ENCODE assay signal across 8 mouse cellular contexts in genomic region chr15:100757527-100757978, GRCm38 (mm10). TPM values are rescaled to one million over a fixed set of nuclear protein-coding genes. Genes with fewer than 3 reads are reported as not detected.
DNase-seq lines count a peak whose midpoint lies in the region; ATAC-seq and TF ChIP-seq lines count a peak whose summit lies in the region.

No protein-coding gene starts in this region.

- ATAC-seq in megakaryocyte-erythroid progenitor cell, adult 5-6 weeks (replicated peaks; ENCODE audit: low FRiP score, low TSS enrichment, poor library complexity, severe bottlenecking), result peak; percentile 65
- ATAC-seq in stomach, embryonic 16.5 days (ENCODE audit: insufficient read depth, low FRiP score), result no peak

- H3K4me3 ChIP-seq in left cerebral cortex, adult 2 months, result no peak overlapping the region
- H3K4me3 ChIP-seq in embryonic facial prominence, embryonic 10.5 days, result peak overlapping the region; percentile 23
- H3K4me3 ChIP-seq in stomach, embryonic 16.5 days (replicated peaks; ENCODE audit: low read length), result no peak overlapping the region

- H3K36me3 ChIP-seq in embryonic facial prominence, embryonic 10.5 days (replicated peaks), result no peaks in the 10 kb centered on the region
- no peaks in the 10 kb centered on the region for H3K36me3 ChIP-seq in stomach, embryonic 16.5 days (ENCODE audit: control insufficient read depth, insufficient read depth, low read length)

- under 1% methylated on average over 7 of the region's 7 CpGs for WGBS in embryonic facial prominence, embryonic 10.5 days
- 4% methylated on average over 7 of the region's 7 CpGs for WGBS in stomach, embryonic 16.5 days

- H3K4me1 ChIP-seq in embryonic facial prominence, embryonic 10.5 days, result peaks cover 46% of the 10 kb centered on the region
- no peaks in the 10 kb centered on the region; the same call in 1 of the 2 replicates for H3K4me1 ChIP-seq in stomach, embryonic 16.5 days (ENCODE audit: control insufficient read depth, insufficient read depth, low read length)

- 0 out of 2 replicates have a peak overlapping the region, but pooled peaks have one; percentile 27 for H3K9ac ChIP-seq in stomach, embryonic 16.5 days (ENCODE audit: low read length)

- peak overlapping the region; percentile 25; the same call in 1 of the 2 replicates for H3K4me2 ChIP-seq in stomach, embryonic 16.5 days (ENCODE audit: low read depth, low read length)

- peaks cover 1% of the 10 kb centered on the region; the same call in 1 of the 2 replicates for H3K27me3 ChIP-seq in embryonic facial prominence, embryonic 10.5 days (replicated peaks; ENCODE audit: low read depth, poor library complexity, severe bottlenecking)
- H3K27me3 ChIP-seq in stomach, embryonic 16.5 days (ENCODE audit: control insufficient read depth, insufficient read depth, low read length), result no peaks in the 10 kb centered on the region; the same call in 1 of the 2 replicates

- H3K9me3 ChIP-seq in embryonic facial prominence, embryonic 10.5 days, result no peaks in the 10 kb centered on the region
- no peaks in the 10 kb centered on the region for H3K9me3 ChIP-seq in stomach, embryonic 16.5 days (replicated peaks; ENCODE audit: control insufficient read depth, low read length)

- TF ChIP-seq CTCF in left cerebral cortex, adult 2 months (IDR thresholded peaks at IDR 0.05), result peak; percentile 67

- peak; percentile 57 to 61 for DNase-seq in left cerebral cortex, adult 2 months (ENCODE audit: extremely low spot score in 1 of 2, low spot score in 2 of 2)
- no peak for DNase-seq in left cerebral cortex, adult 11 months (ENCODE audit: low spot score)
- peak; percentile 61 for DNase-seq in adrenal gland, adult 2 months
- DNase-seq in embryonic facial prominence, embryonic 10.5 days (ENCODE audit: low spot score), result peak; percentile 80
- DNase-seq in heart, postnatal 4 days, result peak; percentile 67
- peak; percentile 51 to 54 for DNase-seq in left cerebral cortex, postnatal 10 days (ENCODE audit: extremely low spot score in 1 of 2, low spot score in 2 of 2)

- intact Hi-C loops in left cerebral cortex, adult 2 months (cut with DNase I), result loop anchor here (2.0 to 5.0 kb wide), 4 partner anchors 81 to 440 kb away; no protein-coding TSS in a partner anchor
- intact Hi-C loops in left cerebral cortex, postnatal 10 days (cut with DNase I), result no loop called here

- H3K27ac ChIP-seq in left cerebral cortex, adult 2 months, result no peak overlapping the region
- H3K27ac ChIP-seq in embryonic facial prominence, embryonic 10.5 days (replicated peaks), result no peak overlapping the region
- no peak overlapping the region for H3K27ac ChIP-seq in stomach, embryonic 16.5 days (ENCODE audit: low read length)

RNA-seq across cellular contexts. Expression of gene Slc4a8, which starts 4.0 kb away (rescaled TPM):
- total RNA-seq in left cerebral cortex, adult 2 months (2021), result 10 to 100 TPM; 78.4 to 79.0 TPM
- 1 to 10 TPM; 5.0 to 7.5 TPM for total RNA-seq in adrenal gland, adult 2 months (2021)
- 1.5 and 1.8 TPM in 2 replicates for polyA plus RNA-seq in adrenal gland, adult 2 months (2012; rRNA removed)
- polyA plus RNA-seq in embryonic facial prominence, embryonic 10.5 days (2016; fragmentation: Nextera tagmentation; extraction: Ambion mirVana), result 9.0 and 10.2 TPM in 2 replicates
- 1 to 10 TPM; 2.4 to 2.5 TPM for total RNA-seq in heart, postnatal 4 days (2021)
- 10 to 100 TPM; 84.1 to 84.7 TPM for total RNA-seq in left cerebral cortex, postnatal 10 days (2021)
- 0.26 and 3.1 TPM in 2 replicates for total RNA-seq in megakaryocyte-erythroid progenitor cell, adult 5-6 weeks (2014; fragmentation: Nextera tagmentation)
- total RNA-seq in megakaryocyte-erythroid progenitor cell, adult 5-6 weeks (2017), result 0.33 TPM in 1 of 2 replicates, not detected in the other
- polyA plus RNA-seq in stomach, embryonic 16.5 days (2015; fragmentation: Nextera tagmentation; extraction: Ambion mirVana), result 3.9 and 4.7 TPM in 2 replicates

RNA-seq across cellular contexts. Expression of gene Galnt6, which starts 28.4 kb away (rescaled TPM):
- 1 to 10 TPM; 4.8 to 4.9 TPM for total RNA-seq in left cerebral cortex, adult 2 months (2021)
- total RNA-seq in adrenal gland, adult 2 months (2021), result 1 to 10 TPM; 5.1 to 7.6 TPM
- polyA plus RNA-seq in adrenal gland, adult 2 months (2012; rRNA removed), result 1.2 and 1.3 TPM in 2 replicates
- 0.05 and 0.16 TPM in 2 replicates for polyA plus RNA-seq in embryonic facial prominence, embryonic 10.5 days (2016; fragmentation: Nextera tagmentation; extraction: Ambion mirVana)
- total RNA-seq in heart, postnatal 4 days (2021), result 1 to 10 TPM; 1.3 to 1.6 TPM
- total RNA-seq in left cerebral cortex, postnatal 10 days (2021), result under 1 TPM; 0.47 to 0.69 TPM
- 22.4 and 22.6 TPM in 2 replicates for total RNA-seq in megakaryocyte-erythroid progenitor cell, adult 5-6 weeks (2014; fragmentation: Nextera tagmentation)
- total RNA-seq in megakaryocyte-erythroid progenitor cell, adult 5-6 weeks (2017), result 26.6 and 39.5 TPM in 2 replicates
- 6.9 and 8.7 TPM in 2 replicates for polyA plus RNA-seq in stomach, embryonic 16.5 days (2015; fragmentation: Nextera tagmentation; extraction: Ambion mirVana)

Comparison
In these comparisons a context has a peak if more than half of its experiments do, and no peak if none do; other contexts are left out.
1. RNA of gene Slc4a8, which starts 4.0 kb away (total RNA-seq): 84.1 to 84.7 TPM in left cerebral cortex, postnatal 10 days and 78.4 to 79.0 TPM in left cerebral cortex, adult 2 months; 5.0 to 7.5 TPM in adrenal gland, adult 2 months, 2.4 to 2.5 TPM in heart, postnatal 4 days and 0.26 to 3.1 TPM in megakaryocyte-erythroid progenitor cell, adult 5-6 weeks; every median in the first group is over 4 times any median in the second.